Mouse (Mus musculus) stomach, postnatal 0 days (tissue): Measurements from ENCODE around the gene Slc7a7.

Experiments used
- CTCF ChIP-seq: IDR thresholded peaks from 2 replicates; pipeline ENCODE4 v1.5.1; 2016; ENCODE audit warnings: antibody characterized with exemption, low read depth, mild to moderate bottlenecking, moderate library complexity
- EP300 ChIP-seq: optimal IDR thresholded peaks from 2 replicates; pipeline ENCODE3; 2016; ENCODE audit warnings: antibody characterized with exemption

DNA sequence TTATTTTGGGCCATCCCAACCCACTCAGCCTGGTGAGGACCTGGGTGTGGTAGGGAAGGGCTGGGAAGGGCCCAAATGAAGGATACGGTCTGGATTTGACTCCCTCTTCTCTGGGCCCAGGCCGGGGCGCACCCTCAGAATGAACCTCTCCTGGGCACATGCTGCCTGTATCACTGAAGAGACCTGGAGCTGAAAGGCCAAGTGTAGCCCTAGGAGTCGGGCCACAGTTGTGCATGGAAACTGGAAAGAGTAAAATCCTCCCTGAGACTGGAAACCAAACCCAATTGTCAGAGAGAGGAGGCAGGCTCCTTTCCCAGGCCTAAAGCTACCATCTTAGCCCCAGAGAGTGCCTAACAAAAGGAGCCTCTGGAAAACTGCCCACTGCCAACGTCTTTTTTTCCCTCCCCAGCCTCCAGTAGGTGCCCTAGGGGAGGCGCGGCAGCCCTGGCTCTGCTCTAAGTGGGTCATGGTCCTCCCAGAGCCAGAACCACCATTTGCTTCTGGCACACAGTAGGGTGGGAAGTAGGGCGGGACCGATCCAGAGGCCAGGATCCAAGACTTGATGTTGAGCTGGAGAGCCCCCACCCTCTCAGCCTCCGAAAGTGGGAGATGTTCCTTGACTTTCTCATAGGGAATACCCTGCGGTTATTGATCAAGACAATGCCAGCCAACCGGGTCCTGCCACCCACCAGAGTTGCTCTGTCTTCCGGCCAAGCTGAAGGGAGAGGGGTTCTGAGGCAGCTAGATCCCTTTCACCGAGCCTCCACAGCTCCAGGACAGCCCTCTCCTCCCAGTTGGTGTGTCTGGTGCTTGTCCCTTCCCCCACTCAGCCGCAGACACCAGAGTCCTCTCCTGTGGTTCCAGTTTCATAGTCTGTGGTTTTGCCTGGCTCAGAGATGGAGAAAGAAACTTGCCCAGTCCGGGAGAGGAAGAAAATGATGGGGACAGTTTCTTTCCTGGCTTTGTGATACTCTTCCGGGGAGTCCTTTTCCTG lies 15.6 kb upstream of the Slc7a7 start:
- TF ChIP-seq CTCF = no peak
- no peak for TF ChIP-seq EP300
